Mouse (Mus musculus): ENCODE measurements around the gene Fignl1. TPM values are rescaled to one million over a fixed set of nuclear protein-coding genes. Genes with fewer than 3 reads are reported as not detected.

Fignl1 gene
- polyA plus RNA-seq (2012; rRNA removed): 0.65 TPM in 2 replicates

DNA sequence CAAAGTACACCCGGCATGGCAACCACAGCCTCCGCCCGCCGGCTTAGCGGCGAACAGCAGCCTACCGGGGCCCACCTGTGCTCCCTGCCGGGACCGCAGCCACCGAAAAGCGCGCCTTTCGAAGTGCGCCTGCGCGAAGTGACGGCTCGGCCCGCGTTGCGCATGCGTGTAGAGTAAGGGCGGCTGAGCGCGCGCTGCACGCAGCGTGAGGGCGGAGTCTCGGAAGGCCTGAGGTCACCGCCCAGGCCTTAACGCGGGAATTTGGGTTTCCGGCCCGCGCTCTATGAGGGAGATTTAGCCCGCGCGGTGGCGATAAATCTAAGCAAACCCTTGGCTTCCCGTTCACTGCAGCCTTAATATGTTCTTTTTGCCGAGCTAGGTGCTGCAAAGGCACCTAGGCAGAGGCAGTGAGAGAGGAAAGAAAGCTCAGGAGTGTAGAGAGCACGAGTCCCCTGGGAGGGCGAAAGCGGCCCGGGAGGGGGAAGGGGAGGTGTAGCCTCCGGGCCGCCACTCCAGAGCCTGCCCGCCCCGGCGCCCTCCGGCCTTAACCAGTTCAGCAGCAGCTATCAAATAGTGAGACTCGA is at the start of gene Fignl1:
Gene Fignl1, minus strand, starts transcription at position 143 of the 584 bp plus-strand sequence.
- DNase-seq: peak; percentile 94 to 97
- H3K27me3 ChIP-seq (ENCODE audit: control insufficient read depth, insufficient read depth, low read length): no peaks in the 10 kb centered on the region
- peak within 1 kb of the TSS; percentile 95 for H3K4me3 ChIP-seq (replicated peaks; ENCODE audit: insufficient read depth, low read depth, low read length)
- H3K27ac ChIP-seq (ENCODE audit: insufficient read depth, low read length): peak within 1 kb of the TSS; percentile 57; the same call in 1 of the 2 replicates
- TF ChIP-seq CTCF (IDR thresholded peaks at IDR 0.05; ENCODE audit: borderline replicate concordance, insufficient read depth, low read depth, low read length): 0 out of 2 replicates have a peak, but pooled peaks have one; percentile 23
- TF ChIP-seq POLR2A (IDR thresholded peaks at IDR 0.05; ENCODE audit: borderline replicate concordance, insufficient read depth, low read length): peak; percentile 57; the same call in 1 of the 2 replicates
- 1% methylated on average over 53 of the region's 53 CpGs for WGBS
- no peaks in the 10 kb centered on the region for H3K4me1 ChIP-seq (ENCODE audit: control insufficient read depth, insufficient read depth, low read length)

- no peaks in the 10 kb centered on the region for H3K4me1 ChIP-seq (ENCODE audit: control insufficient read depth, insufficient read depth, low read length)
- WGBS: 92% methylated on average over 3 of the region's 3 CpGs
- H3K27me3 ChIP-seq (ENCODE audit: control insufficient read depth, insufficient read depth, low read length): no peaks in the 10 kb centered on the region
- no peak overlapping the region for H3K4me3 ChIP-seq (replicated peaks; ENCODE audit: insufficient read depth, low read depth, low read length)
- TF ChIP-seq CTCF (IDR thresholded peaks at IDR 0.05; ENCODE audit: borderline replicate concordance, insufficient read depth, low read depth, low read length): no peak
- TF ChIP-seq POLR2A (IDR thresholded peaks at IDR 0.05; ENCODE audit: borderline replicate concordance, insufficient read depth, low read length): no peak
- DNase-seq: no peak
- H3K27ac ChIP-seq (ENCODE audit: insufficient read depth, low read length): no peak overlapping the region
Observed at GRCm38 (mm10) chr11:11856959-11857358, 48.2 kb upstream of the Fignl1 start.

GRCm38 (mm10) chr11:11855685-11856131 is 46.9 kb upstream of the Fignl1 start:
- DNase-seq: no peak
- WGBS: 27% methylated on average over 11 of the region's 11 CpGs
- H3K27me3 ChIP-seq (ENCODE audit: control insufficient read depth, insufficient read depth, low read length): no peaks in the 10 kb centered on the region
- no peak for TF ChIP-seq CTCF (IDR thresholded peaks at IDR 0.05; ENCODE audit: borderline replicate concordance, insufficient read depth, low read depth, low read length)
- TF ChIP-seq POLR2A (IDR thresholded peaks at IDR 0.05; ENCODE audit: borderline replicate concordance, insufficient read depth, low read length): no peak
- H3K4me3 ChIP-seq (replicated peaks; ENCODE audit: insufficient read depth, low read depth, low read length): no peak overlapping the region
- no peak overlapping the region for H3K27ac ChIP-seq (ENCODE audit: insufficient read depth, low read length)
- H3K4me1 ChIP-seq (ENCODE audit: control insufficient read depth, insufficient read depth, low read length): no peaks in the 10 kb centered on the region

GRCm38 (mm10) chr11:11855061-11855672 is 46.4 kb upstream of the Fignl1 start:
- TF ChIP-seq CTCF (IDR thresholded peaks at IDR 0.05; ENCODE audit: borderline replicate concordance, insufficient read depth, low read depth, low read length) (no peak), POLR2A (IDR thresholded peaks at IDR 0.05; ENCODE audit: borderline replicate concordance, insufficient read depth, low read length) (no peak)
- H3K27me3 ChIP-seq (ENCODE audit: control insufficient read depth, insufficient read depth, low read length): no peaks in the 10 kb centered on the region
- no peak overlapping the region for H3K4me3 ChIP-seq (replicated peaks; ENCODE audit: insufficient read depth, low read depth, low read length)
- H3K4me1 ChIP-seq (ENCODE audit: control insufficient read depth, insufficient read depth, low read length): no peaks in the 10 kb centered on the region
- WGBS: 37% methylated on average over 6 of the region's 6 CpGs
- no peak overlapping the region for H3K27ac ChIP-seq (ENCODE audit: insufficient read depth, low read length)
- DNase-seq: no peak

DNA sequence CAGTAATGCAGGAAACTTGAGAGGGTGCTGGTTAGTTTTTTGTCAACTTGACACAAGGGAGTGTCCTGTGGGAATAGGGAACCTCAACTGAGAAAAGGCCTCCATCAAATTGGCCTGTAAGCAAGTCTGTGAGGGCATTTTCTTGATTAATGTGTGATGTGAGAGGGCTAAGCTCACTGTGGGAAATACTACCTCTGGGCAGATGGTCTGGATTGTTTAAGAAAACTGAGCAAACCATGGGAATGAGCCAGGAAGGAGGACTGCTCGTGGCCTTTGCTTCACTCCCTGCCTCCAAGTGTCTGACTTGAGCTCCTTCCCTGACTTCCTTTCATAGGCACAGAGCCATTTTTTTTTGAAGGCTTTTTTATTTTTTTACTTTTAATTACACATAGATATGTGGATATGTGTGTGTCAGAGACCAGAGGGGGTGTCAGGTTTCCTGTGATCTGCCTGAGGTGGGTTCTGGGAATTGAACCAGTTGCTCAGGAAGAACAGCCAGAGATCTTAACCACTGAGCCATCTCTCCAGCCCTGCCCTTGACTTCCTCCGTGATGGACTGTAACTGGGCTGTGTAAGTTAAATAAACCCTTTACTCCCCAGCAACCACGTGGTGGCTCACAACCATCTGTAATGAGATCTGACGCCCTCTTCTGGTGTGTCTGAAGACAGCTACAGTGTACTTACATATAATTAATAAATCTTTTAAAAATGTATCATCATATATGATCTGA is 45.1 kb upstream of the Fignl1 start:
- Histone ChIP-seq H3K4me1 (ENCODE audit: control insufficient read depth, insufficient read depth, low read length) (no peaks in the 10 kb centered on the region), H3K27me3 (ENCODE audit: control insufficient read depth, insufficient read depth, low read length) (no peaks in the 10 kb centered on the region), H3K4me3 (replicated peaks; ENCODE audit: insufficient read depth, low read depth, low read length) (no peak overlapping the region), H3K27ac (ENCODE audit: insufficient read depth, low read length) (no peak overlapping the region)
- no peak for DNase-seq
- WGBS: 66% methylated on average over 4 of the region's 4 CpGs
- no peak for TF ChIP-seq POLR2A (IDR thresholded peaks at IDR 0.05; ENCODE audit: borderline replicate concordance, insufficient read depth, low read length)
- TF ChIP-seq CTCF (IDR thresholded peaks at IDR 0.05; ENCODE audit: borderline replicate concordance, insufficient read depth, low read depth, low read length): no peak

- Histone ChIP-seq H3K27ac (ENCODE audit: insufficient read depth, low read length) (no peak overlapping the region), H3K27me3 (ENCODE audit: control insufficient read depth, insufficient read depth, low read length) (no peaks in the 10 kb centered on the region), H3K4me3 (replicated peaks; ENCODE audit: insufficient read depth, low read depth, low read length) (no peak overlapping the region), H3K4me1 (ENCODE audit: control insufficient read depth, insufficient read depth, low read length) (no peaks in the 10 kb centered on the region)
- TF ChIP-seq POLR2A (IDR thresholded peaks at IDR 0.05; ENCODE audit: borderline replicate concordance, insufficient read depth, low read length) (no peak), CTCF (IDR thresholded peaks at IDR 0.05; ENCODE audit: borderline replicate concordance, insufficient read depth, low read depth, low read length) (no peak)
- 84% methylated on average over 6 of the region's 6 CpGs for WGBS
- no peak for DNase-seq
Observed at GRCm38 (mm10) chr11:11851957-11852505, 43.3 kb upstream of the Fignl1 start.

GRCm38 (mm10) chr11:11850476-11851267 is 41.9 kb upstream of the Fignl1 start:
- Histone ChIP-seq H3K4me3 (replicated peaks; ENCODE audit: insufficient read depth, low read depth, low read length) (no peak overlapping the region), H3K27me3 (ENCODE audit: control insufficient read depth, insufficient read depth, low read length) (no peaks in the 10 kb centered on the region), H3K27ac (ENCODE audit: insufficient read depth, low read length) (peak overlapping the region; percentile 13; the same call in 1 of the 2 replicates), H3K4me1 (ENCODE audit: control insufficient read depth, insufficient read depth, low read length) (no peaks in the 10 kb centered on the region)
- no peak for TF ChIP-seq CTCF (IDR thresholded peaks at IDR 0.05; ENCODE audit: borderline replicate concordance, insufficient read depth, low read depth, low read length)
- TF ChIP-seq POLR2A (IDR thresholded peaks at IDR 0.05; ENCODE audit: borderline replicate concordance, insufficient read depth, low read length): no peak
- WGBS: 80% methylated on average over 6 of the region's 6 CpGs
- DNase-seq: peak; percentile 13 to 49
